Mouse (Mus musculus): ENCODE measurements around the gene Tcp11x2. TPM values are rescaled to one million over a fixed set of nuclear protein-coding genes. Genes with fewer than 3 reads are reported as not detected.

Tcp11x2 gene
- total RNA-seq (2021): not detected

- intact Hi-C loops (cut with DNase I): no loop called here
- no peak for DNase-seq (ENCODE audit: low spot score)
Measured at GRCm38 (mm10) chrX:135693633-135694032, at the start of gene Tcp11x2. Gene Tcp11x2 (minus strand): TSS chrX:135693790.

- no peak for DNase-seq (ENCODE audit: low spot score)
- intact Hi-C loops (cut with DNase I): no loop called here
Measured at GRCm38 (mm10) chrX:135743056-135743355, 49.4 kb upstream of the Tcp11x2 start.

GRCm38 (mm10) chrX:135742304-135743055 is 48.9 kb upstream of the Tcp11x2 start, which contains the start of the genes Armcx5 and Gprasp1:
Gene Armcx5 (plus strand): TSS chrX:135742733.
Gene Gprasp1 (plus strand): TSS chrX:135742733.
- intact Hi-C loops (cut with DNase I): no loop called here
- DNase-seq (ENCODE audit: low spot score): peak; percentile 75

- intact Hi-C loops (cut with DNase I): no loop called here
- no peak for DNase-seq (ENCODE audit: low spot score)
Measured at GRCm38 (mm10) chrX:135738730-135739520, 45.3 kb upstream of the Tcp11x2 start.

- DNase-seq (ENCODE audit: low spot score): no peak
- intact Hi-C loops (cut with DNase I): no loop called here
Measured at GRCm38 (mm10) chrX:135725161-135725560, 31.6 kb upstream of the Tcp11x2 start, which contains the start of gene Tmsb15a. Gene Tmsb15a (minus strand): TSS chrX:135725261.

GRCm38 (mm10) chrX:135712845-135713244 is 19.3 kb upstream of the Tcp11x2 start:
- no peak for DNase-seq (ENCODE audit: low spot score)
- intact Hi-C loops (cut with DNase I): no loop called here

- intact Hi-C loops (cut with DNase I): loop anchor here (1.0 kb wide), 1 partner anchor 52 kb away; no protein-coding TSS in a partner anchor
- no peak for DNase-seq (ENCODE audit: low spot score)
Measured at GRCm38 (mm10) chrX:135704349-135704748, 10.8 kb upstream of the Tcp11x2 start.

- intact Hi-C loops (cut with DNase I): no loop called here
Measured at GRCm38 (mm10) chrX:135703111-135703510, 9.5 kb upstream of the Tcp11x2 start.

GRCm38 (mm10) chrX:135687802-135688201 is 5.8 kb downstream of the Tcp11x2 start:
- intact Hi-C loops (cut with DNase I): no loop called here
- DNase-seq (ENCODE audit: low spot score): no peak

More at GRCm38 (mm10) chrX:135703111-135703510, 9.5 kb upstream of the Tcp11x2 start:
- DNase-seq (ENCODE audit: low spot score): no peak

GRCm38 (mm10) chrX:135681858-135682257 is 11.7 kb downstream of the Tcp11x2 start:
- intact Hi-C loops (cut with DNase I): no loop called here
- no peak for DNase-seq (ENCODE audit: low spot score)

GRCm38 (mm10) chrX:135652173-135652772 is 41.3 kb downstream of the Tcp11x2 start:
- DNase-seq (ENCODE audit: low spot score): no peak
- intact Hi-C loops (cut with DNase I): loop anchor here (1.0 kb wide), 1 partner anchor 52 kb away; no protein-coding TSS in a partner anchor

- intact Hi-C loops (cut with DNase I): no loop called here
Measured at GRCm38 (mm10) chrX:135627605-135628004, 66.0 kb downstream of the Tcp11x2 start, which contains the start of gene Prame. Gene Prame (minus strand): TSS chrX:135627705.

More at GRCm38 (mm10) chrX:135627605-135628004, 66.0 kb downstream of the Tcp11x2 start, which contains the start of gene Prame:
- DNase-seq (ENCODE audit: low spot score): no peak

Other genes with a start within 250 kb of the Tcp11x2 start
- gene AV320801, start 199.2 kb downstream of the Tcp11x2 start, total RNA-seq (2021): not detected
- gene Nxf7, start 95.0 kb downstream of the Tcp11x2 start, total RNA-seq (2021): under 1 TPM in 1 of 2 experiments, not detected in 1; 0.13 TPM
- gene Prame, start 66.1 kb downstream of the Tcp11x2 start, total RNA-seq (2021): not detected
- gene Tmsb15a, start 31.5 kb upstream of the Tcp11x2 start, total RNA-seq (2021): not detected
- 1 to 10 TPM; 5.9 to 6.5 TPM for gene Armcx5, start 48.9 kb upstream of the Tcp11x2 start, total RNA-seq (2021)
- gene Gprasp1, start 48.9 kb upstream of the Tcp11x2 start, total RNA-seq (2021): 10 to 100 TPM; 16.9 to 19.3 TPM
- gene Bhlhb9, start 103.8 kb upstream of the Tcp11x2 start, total RNA-seq (2021): 10 to 100 TPM; 11.1 to 18.1 TPM
- gene Gprasp2, start 145.2 kb upstream of the Tcp11x2 start, total RNA-seq (2021): 1 to 10 TPM; 1.2 to 3.6 TPM